Mouse (Mus musculus): ENCODE data around the gene Eri3.

DNA sequence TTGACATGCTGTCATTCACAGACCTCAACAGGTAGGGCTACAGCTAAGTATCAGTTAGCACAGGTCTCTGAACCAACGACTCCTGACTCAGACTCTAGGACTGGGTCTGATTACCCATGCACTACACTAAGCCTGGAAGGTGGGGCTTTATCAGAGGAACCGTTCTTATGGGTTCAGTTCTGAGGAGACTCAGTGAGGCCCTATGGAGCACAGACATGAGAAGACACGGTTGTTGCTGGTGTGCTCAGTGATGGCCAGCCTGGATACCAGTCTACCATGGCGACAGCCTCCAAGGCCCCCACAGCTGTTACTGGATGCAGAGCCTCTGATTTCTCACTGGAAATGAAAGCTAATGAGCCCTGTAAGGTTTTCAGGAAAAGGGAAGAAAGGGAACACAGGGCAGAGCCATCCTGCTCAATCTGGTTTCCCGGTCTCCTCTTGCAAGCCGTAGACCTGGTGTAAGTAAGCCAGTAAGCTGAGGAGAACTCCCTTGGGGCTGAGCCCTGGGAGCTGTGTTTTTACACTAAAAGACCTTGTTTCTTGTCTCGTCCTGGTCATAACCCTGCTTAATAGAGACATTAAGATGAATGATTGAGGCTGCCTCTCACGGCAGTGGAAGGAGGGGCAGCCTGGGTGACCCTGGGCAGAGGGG is 10.7 kb upstream of the Eri3 start:
- TF ChIP-seq MYOG (IDR thresholded peaks at IDR 0.05; ENCODE audit: control insufficient read depth, extremely low read depth, insufficient read length) (no peak), CTCF (IDR thresholded peaks at IDR 0.05; ENCODE audit: control insufficient read depth, insufficient read depth, insufficient read length) (no peak), USF1 (IDR thresholded peaks at IDR 0.05; ENCODE audit: low read depth) (no peak)

Measured in C2C12 (cell line).